30 mouse cellular contexts compared by ENCODE assay signal in genomic region chr9:63454341-63454740, GRCm38 (mm10).
"Had no signal": no experiment of that assay in that cellular context is flagged by ENCODE, and none has a peak within 500 bp of the region (broad histone marks: within the 10 kb centered on the region; RNA-seq: fewer than 3 reads in every experiment).

No protein-coding gene starts in this region.

- H3K36me3 ChIP-seq: limb, embryonic 10.5 days; limb, embryonic 12.5 days; limb, embryonic 13.5 days; limb, embryonic 15.5 days; liver, embryonic 13.5 days; liver, embryonic 15.5 days; lung, embryonic 15.5 days; midbrain, embryonic 10.5 days; midbrain, embryonic 12.5 days; midbrain, embryonic 13.5 days; midbrain, embryonic 15.5 days had no signal

- H3K27me3 ChIP-seq: limb, embryonic 12.5 days; limb, embryonic 13.5 days; limb, embryonic 15.5 days; liver, embryonic 13.5 days; liver, embryonic 15.5 days; midbrain, embryonic 12.5 days; midbrain, embryonic 13.5 days; midbrain, embryonic 15.5 days had no signal

- H3K4me2 ChIP-seq: limb, embryonic 12.5 days; limb, embryonic 13.5 days; limb, embryonic 15.5 days; liver, embryonic 11.5 days; liver, embryonic 13.5 days; liver, embryonic 15.5 days; lung, embryonic 14.5 days; lung, embryonic 15.5 days; midbrain, embryonic 11.5 days; midbrain, embryonic 12.5 days; midbrain, embryonic 13.5 days; midbrain, embryonic 15.5 days had no signal

- H3K27ac ChIP-seq: left cerebral cortex, adult 2 months; limb, embryonic 10.5 days; limb, embryonic 12.5 days; limb, embryonic 13.5 days; limb, embryonic 15.5 days; liver, embryonic 13.5 days; liver, embryonic 14.5 days; liver, embryonic 15.5 days; lung, embryonic 15.5 days; macrophage; midbrain, embryonic 10.5 days; midbrain, embryonic 12.5 days; midbrain, embryonic 13.5 days; midbrain, embryonic 15.5 days had no signal

- ATAC-seq: liver, postnatal 0 days; lung, postnatal 0 days; midbrain, embryonic 13.5 days; midbrain, embryonic 15.5 days; midbrain, embryonic 16.5 days had no signal

- H3K4me1 ChIP-seq: limb, embryonic 10.5 days; limb, embryonic 12.5 days; limb, embryonic 13.5 days; limb, embryonic 15.5 days; liver, embryonic 13.5 days; liver, embryonic 15.5 days; lung, embryonic 15.5 days; megakaryocyte, embryonic 14.5 days; midbrain, embryonic 10.5 days; midbrain, embryonic 12.5 days had no signal

- H3K9me3 ChIP-seq: limb, embryonic 10.5 days; limb, embryonic 12.5 days; limb, embryonic 15.5 days; liver, embryonic 13.5 days; liver, embryonic 15.5 days; lung, embryonic 15.5 days; midbrain, embryonic 10.5 days; midbrain, embryonic 12.5 days; midbrain, embryonic 15.5 days had no signal

- H3K4me3 ChIP-seq: left cerebral cortex, adult 2 months; limb, embryonic 10.5 days; limb, embryonic 12.5 days; limb, embryonic 13.5 days; limb, embryonic 15.5 days; liver, embryonic 13.5 days; liver, embryonic 15.5 days; lung, embryonic 15.5 days; megakaryocyte, embryonic 14.5 days; midbrain, embryonic 10.5 days; midbrain, embryonic 12.5 days; midbrain, embryonic 13.5 days; midbrain, embryonic 15.5 days; myocyte had no signal

- H3K9ac ChIP-seq: limb, embryonic 12.5 days; limb, embryonic 13.5 days; limb, embryonic 15.5 days; liver, embryonic 13.5 days; liver, embryonic 14.5 days; liver, embryonic 15.5 days; liver, postnatal 0 days; lung, embryonic 14.5 days; lung, embryonic 15.5 days; midbrain, embryonic 12.5 days; midbrain, embryonic 13.5 days; midbrain, embryonic 15.5 days had no signal

- DNase-seq: left cerebral cortex, postnatal 4 days; liver; liver, embryonic 13.5 days; liver, postnatal 0 days; lung, adult 2 months; lung, embryonic 14.5 days; lung, postnatal 10 days; lung, postnatal 14 days; lung, postnatal 36 days; lung, postnatal 4 days; midbrain, embryonic 14.5 days had no signal
